ENCODE assay signal across 16 mouse cellular contexts in genomic region chr5:35621114-35621513, GRCm38 (mm10). TPM values are rescaled to one million over a fixed set of nuclear protein-coding genes. Genes with fewer than 3 reads are reported as not detected.
DNase-seq lines count a peak whose midpoint lies in the region; ATAC-seq lines count a peak whose summit lies in the region.
"Had no signal": no experiment of that assay in that cellular context is flagged by ENCODE, and none has a peak within 500 bp of the region (broad histone marks: within the 10 kb centered on the region; RNA-seq: fewer than 3 reads in every experiment).

No protein-coding gene starts in this region.

- peak overlapping the region; percentile 18; the same call in 1 of the 2 replicates for H3K9ac ChIP-seq in heart, embryonic 14.5 days (ENCODE audit: low read length)
- H3K9ac ChIP-seq in midbrain, embryonic 14.5 days (replicated peaks; ENCODE audit: low read length): no peak overlapping the region
- H3K9ac ChIP-seq in midbrain, embryonic 13.5 days (replicated peaks): no peak overlapping the region
- no peak overlapping the region for H3K9ac ChIP-seq in forebrain, embryonic 15.5 days (replicated peaks)
- H3K9ac ChIP-seq: forebrain, embryonic 12.5 days had no signal

- intact Hi-C loops in heart, postnatal 36 days (cut with DNase I): no loop called here

- H3K27me3 ChIP-seq in heart, embryonic 14.5 days (ENCODE audit: control insufficient read depth, insufficient read depth, low read length): 0 out of 2 replicates have a peak, but pooled peaks cover 2% of the 10 kb centered on the region
- H3K27me3 ChIP-seq in midbrain, embryonic 14.5 days (ENCODE audit: control insufficient read depth, insufficient read depth, low read length): no peaks in the 10 kb centered on the region
- H3K27me3 ChIP-seq in midbrain, embryonic 13.5 days: no peaks in the 10 kb centered on the region
- H3K27me3 ChIP-seq in forebrain, embryonic 15.5 days: no peaks in the 10 kb centered on the region
- H3K27me3 ChIP-seq: forebrain, embryonic 12.5 days had no signal

- no peaks in the 10 kb centered on the region for H3K36me3 ChIP-seq in heart, embryonic 14.5 days (ENCODE audit: control insufficient read depth, insufficient read depth, low read length)
- H3K36me3 ChIP-seq in midbrain, embryonic 14.5 days (ENCODE audit: control insufficient read depth, insufficient read depth, low read length): no peaks in the 10 kb centered on the region
- no peaks in the 10 kb centered on the region for H3K36me3 ChIP-seq in midbrain, embryonic 13.5 days
- no peaks in the 10 kb centered on the region for H3K36me3 ChIP-seq in forebrain, embryonic 15.5 days
- H3K36me3 ChIP-seq: forebrain, embryonic 12.5 days had no signal

- H3K4me2 ChIP-seq in heart, embryonic 14.5 days (ENCODE audit: low read length): no peak overlapping the region
- no peak overlapping the region for H3K4me2 ChIP-seq in midbrain, embryonic 14.5 days (ENCODE audit: low read length)
- no peak overlapping the region for H3K4me2 ChIP-seq in midbrain, embryonic 13.5 days (replicated peaks)
- no peak overlapping the region for H3K4me2 ChIP-seq in forebrain, embryonic 15.5 days (replicated peaks)
- H3K4me2 ChIP-seq: forebrain, embryonic 12.5 days had no signal

- no peak for DNase-seq in heart, postnatal 36 days
- DNase-seq in midbrain, embryonic 14.5 days: peak; percentile 14
- peak; percentile 8 for DNase-seq in embryo, embryonic 9.5 days (ENCODE audit: extremely low spot score)
- peak; percentile 35 for DNase-seq in retina, embryonic 14.5 days (ENCODE audit: low spot score)
- no peak for DNase-seq in right cerebral cortex, postnatal 14 days
- DNase-seq: adrenal gland, adult 8-10 months; gastrocnemius, postnatal 36 days; kidney, adult 11 months; left cerebral cortex, postnatal 4 days; lung, adult 2 months; thymus, postnatal 25 days had no signal

- H3K4me1 ChIP-seq in heart, embryonic 14.5 days (ENCODE audit: control insufficient read depth in 2 of 2, insufficient read depth in 2 of 2, low read length in 2 of 2): peaks cover 21 to 26% of the 10 kb centered on the region in 2 experiments
- H3K4me1 ChIP-seq in midbrain, embryonic 14.5 days (ENCODE audit: control insufficient read depth, insufficient read depth, low read length): no peaks in the 10 kb centered on the region
- H3K4me1 ChIP-seq in midbrain, embryonic 13.5 days (replicated peaks): peaks cover 8% of the 10 kb centered on the region; the same call in 1 of the 2 replicates
- no peaks in the 10 kb centered on the region for H3K4me1 ChIP-seq in forebrain, embryonic 15.5 days

- no peak overlapping the region for H3K27ac ChIP-seq in heart, embryonic 14.5 days (replicated peaks in 1 of 2; ENCODE audit: control insufficient read depth in 1 of 2, insufficient read depth in 1 of 2, low read depth in 2 of 2, low read length in 2 of 2)
- no peak overlapping the region for H3K27ac ChIP-seq in midbrain, embryonic 14.5 days (replicated peaks; ENCODE audit: low read depth, low read length)
- H3K27ac ChIP-seq in midbrain, embryonic 13.5 days: no peak overlapping the region
- no peak overlapping the region for H3K27ac ChIP-seq in forebrain, embryonic 15.5 days (replicated peaks)
- H3K27ac ChIP-seq: forebrain, embryonic 12.5 days had no signal

- 12% methylated on average over 4 of the region's 4 CpGs for WGBS in heart, embryonic 14.5 days
- 49% methylated on average over 4 of the region's 4 CpGs for WGBS in midbrain, embryonic 14.5 days
- WGBS in midbrain, embryonic 13.5 days: 48% methylated on average over 4 of the region's 4 CpGs
- 43% methylated on average over 4 of the region's 4 CpGs for WGBS in forebrain, embryonic 15.5 days

- H3K4me3 ChIP-seq in heart, embryonic 14.5 days (ENCODE audit: control insufficient read depth in 1 of 2, insufficient read depth in 1 of 2, low read depth in 1 of 2, low read length in 2 of 2): no peak overlapping the region
- H3K4me3 ChIP-seq in midbrain, embryonic 14.5 days (replicated peaks; ENCODE audit: low read depth, low read length): no peak overlapping the region
- H3K4me3 ChIP-seq in midbrain, embryonic 13.5 days (replicated peaks): no peak overlapping the region
- no peak overlapping the region for H3K4me3 ChIP-seq in forebrain, embryonic 15.5 days
- H3K4me3 ChIP-seq: forebrain, embryonic 12.5 days had no signal

- no peaks in the 10 kb centered on the region for H3K9me3 ChIP-seq in heart, embryonic 14.5 days (ENCODE audit: control insufficient read depth, low read length)
- H3K9me3 ChIP-seq in midbrain, embryonic 14.5 days (ENCODE audit: control insufficient read depth, low read length): no peaks in the 10 kb centered on the region
- H3K9me3 ChIP-seq in midbrain, embryonic 13.5 days: no peaks in the 10 kb centered on the region
- no peaks in the 10 kb centered on the region for H3K9me3 ChIP-seq in forebrain, embryonic 15.5 days
- H3K9me3 ChIP-seq: forebrain, embryonic 12.5 days had no signal

- peak; percentile 60; the same call in 1 of the 2 replicates for ATAC-seq in heart, embryonic 14.5 days (ENCODE audit: insufficient number of reproducible peaks, insufficient read depth, low FRiP score, low read depth)
- ATAC-seq in midbrain, embryonic 14.5 days (ENCODE audit: low FRiP score, low TSS enrichment): no peak
- no peak for ATAC-seq in midbrain, embryonic 13.5 days
- ATAC-seq in forebrain, embryonic 15.5 days (replicated peaks): no peak

RNA-seq across cellular contexts. Expression of gene Acox3, which starts 38.3 kb away (rescaled TPM):
- polyA plus RNA-seq in heart, embryonic 14.5 days (2014; fragmentation: Nextera tagmentation; extraction: Ambion mirVana): 13.6 and 13.8 TPM in 2 replicates
- 10 to 100 TPM; 28.0 to 28.6 TPM for total RNA-seq in heart, postnatal 36 days (2021)
- 15.3 and 19.0 TPM in 2 replicates for polyA plus RNA-seq in midbrain, embryonic 14.5 days (2014; fragmentation: Nextera tagmentation; extraction: Ambion mirVana)
- 15.5 and 17.0 TPM in 2 replicates for polyA plus RNA-seq in midbrain, embryonic 13.5 days (2015; fragmentation: Nextera tagmentation; extraction: Ambion mirVana)
- polyA plus RNA-seq in forebrain, embryonic 15.5 days (2015; fragmentation: Nextera tagmentation; extraction: Ambion mirVana): 14.0 and 15.5 TPM in 2 replicates

RNA-seq across cellular contexts. Expression of gene Trmt44, which starts 46.2 kb away (rescaled TPM):
- 4.7 and 5.0 TPM in 2 replicates for polyA plus RNA-seq in heart, embryonic 14.5 days (2014; fragmentation: Nextera tagmentation; extraction: Ambion mirVana)
- 1 to 10 TPM; 1.8 to 2.5 TPM for total RNA-seq in heart, postnatal 36 days (2021)
- 7.3 and 7.4 TPM in 2 replicates for polyA plus RNA-seq in midbrain, embryonic 14.5 days (2014; fragmentation: Nextera tagmentation; extraction: Ambion mirVana)
- polyA plus RNA-seq in midbrain, embryonic 13.5 days (2015; fragmentation: Nextera tagmentation; extraction: Ambion mirVana): 7.0 and 7.2 TPM in 2 replicates
- polyA plus RNA-seq in forebrain, embryonic 15.5 days (2015; fragmentation: Nextera tagmentation; extraction: Ambion mirVana): 8.3 and 8.7 TPM in 2 replicates

RNA-seq across cellular contexts. Expression of gene Htra3, which starts 58.5 kb away (rescaled TPM):
- polyA plus RNA-seq in heart, embryonic 14.5 days (2014; fragmentation: Nextera tagmentation; extraction: Ambion mirVana): 7.6 and 7.8 TPM in 2 replicates
- total RNA-seq in heart, postnatal 36 days (2021): 100 to 1,000 TPM; 105 to 136 TPM
- polyA plus RNA-seq in midbrain, embryonic 14.5 days (2014; fragmentation: Nextera tagmentation; extraction: Ambion mirVana): 11.2 and 11.4 TPM in 2 replicates
- polyA plus RNA-seq in midbrain, embryonic 13.5 days (2015; fragmentation: Nextera tagmentation; extraction: Ambion mirVana): 9.3 and 10.4 TPM in 2 replicates
- polyA plus RNA-seq in forebrain, embryonic 15.5 days (2015; fragmentation: Nextera tagmentation; extraction: Ambion mirVana): 9.6 and 10.9 TPM in 2 replicates
- total RNA-seq: common myeloid progenitor, adult 5-6 weeks had no signal

Comparison
In these comparisons a context has a peak if more than half of its experiments do, and no peak if none do; other contexts are left out.
1. DNase-seq: peak in midbrain, embryonic 14.5 days (single experiment), embryo, embryonic 9.5 days (single experiment) and retina, embryonic 14.5 days (single experiment); none in heart, postnatal 36 days (0 of 2) and right cerebral cortex, postnatal 14 days (single experiment).